Mouse (Mus musculus): ENCODE results near the gene Cd200r1.

The Cd200r1 gene

GRCm38 (mm10) chr16:44765555-44766319 lies at the start of gene Cd200r1:
Cd200r1 (plus strand) TSS chr16:44765736.
- DNase-seq, result no peak

DNA sequence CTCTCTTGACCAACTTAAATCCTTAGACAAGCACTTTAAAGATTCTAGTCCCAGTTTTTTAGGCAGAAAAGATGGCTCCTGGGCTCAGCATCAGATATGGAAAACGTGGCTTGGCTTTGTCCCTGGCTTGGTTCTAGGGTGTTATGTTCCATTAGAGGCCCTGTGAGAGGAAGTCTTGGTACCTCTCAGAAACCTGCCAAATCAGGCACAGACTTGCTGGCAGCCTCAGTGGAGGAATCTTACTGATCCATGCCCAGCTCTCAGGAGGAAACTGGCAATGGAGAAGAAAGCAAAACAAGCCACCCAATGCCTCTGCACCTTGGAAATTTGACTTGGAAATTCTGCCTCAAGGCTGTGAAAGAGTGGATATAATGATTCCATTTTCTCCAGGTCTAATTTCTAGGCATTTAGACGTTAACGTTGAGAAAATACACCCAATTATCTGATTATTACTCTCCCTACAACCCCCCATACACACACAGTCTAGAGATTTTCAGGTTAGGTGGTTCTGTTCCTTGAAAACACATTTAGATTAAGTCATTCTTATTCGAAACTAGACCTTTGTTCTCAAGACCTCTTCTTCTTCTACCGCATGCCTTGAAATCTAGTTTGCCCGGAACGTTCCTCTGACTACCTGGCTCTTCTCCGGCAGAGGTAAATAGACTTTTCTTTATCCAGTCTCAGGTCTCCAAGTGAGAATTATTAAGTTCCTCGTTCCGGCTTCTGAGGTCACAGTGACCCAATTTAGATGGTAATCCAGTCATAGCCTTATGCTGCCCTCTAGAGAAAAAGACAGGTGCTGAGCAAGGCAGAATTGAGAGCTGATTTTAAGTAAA lies 49.0 kb upstream of the Cd200r1 start:
- DNase-seq, result peak; percentile 33

DNA sequence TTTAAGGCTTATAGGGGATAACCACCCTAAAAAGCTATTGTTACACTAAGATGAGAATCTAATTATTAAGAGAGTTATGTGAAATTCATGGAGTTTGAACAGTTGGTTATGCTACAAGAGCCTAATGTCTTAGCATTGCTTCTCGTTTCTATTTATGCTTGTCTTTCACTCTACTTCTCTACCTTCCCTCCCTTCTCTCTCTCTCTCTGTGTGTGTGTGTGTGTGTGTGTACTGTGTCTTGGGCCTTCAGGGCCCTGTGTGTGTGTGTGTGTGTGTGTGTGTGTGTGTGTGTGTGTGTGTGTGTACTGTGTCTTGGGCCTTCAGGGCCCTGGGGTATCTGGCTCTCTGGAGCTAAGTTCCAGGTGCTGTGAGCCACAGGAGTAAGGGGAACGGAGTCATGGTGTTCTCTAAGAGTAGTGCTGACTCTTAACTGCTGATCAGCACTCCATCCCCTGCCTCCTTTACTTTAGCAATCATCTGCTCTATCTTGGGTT lies 48.3 kb upstream of the Cd200r1 start:
- DNase-seq, result no peak

- DNase-seq, result no peak
Observed at GRCm38 (mm10) chr16:44717838-44718237, 47.7 kb upstream of the Cd200r1 start.

- no peak for DNase-seq
Observed at GRCm38 (mm10) chr16:44719349-44719748, 46.2 kb upstream of the Cd200r1 start.

- DNase-seq, result no peak
Observed at GRCm38 (mm10) chr16:44720518-44720917, 45.0 kb upstream of the Cd200r1 start.

DNA sequence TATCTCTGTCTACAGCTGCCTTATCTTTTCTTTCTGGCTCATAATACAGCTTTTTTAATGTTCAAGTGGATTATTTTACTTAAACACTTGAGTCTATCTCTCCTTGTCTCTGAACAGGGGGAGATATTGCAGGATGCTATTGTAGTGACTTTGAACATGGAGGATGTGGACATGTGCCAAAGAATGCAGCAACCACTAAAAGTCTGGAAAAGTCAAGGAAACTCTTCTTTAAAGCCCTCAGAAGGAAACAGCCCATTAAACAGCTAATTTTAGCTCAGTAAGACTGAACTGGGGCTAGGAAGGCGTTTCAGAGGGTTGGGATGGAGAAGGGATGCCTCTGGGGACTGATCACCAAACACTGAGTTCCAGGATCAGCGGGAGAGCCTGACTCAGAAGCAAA lies 42.9 kb upstream of the Cd200r1 start:
- DNase-seq, result no peak

DNA sequence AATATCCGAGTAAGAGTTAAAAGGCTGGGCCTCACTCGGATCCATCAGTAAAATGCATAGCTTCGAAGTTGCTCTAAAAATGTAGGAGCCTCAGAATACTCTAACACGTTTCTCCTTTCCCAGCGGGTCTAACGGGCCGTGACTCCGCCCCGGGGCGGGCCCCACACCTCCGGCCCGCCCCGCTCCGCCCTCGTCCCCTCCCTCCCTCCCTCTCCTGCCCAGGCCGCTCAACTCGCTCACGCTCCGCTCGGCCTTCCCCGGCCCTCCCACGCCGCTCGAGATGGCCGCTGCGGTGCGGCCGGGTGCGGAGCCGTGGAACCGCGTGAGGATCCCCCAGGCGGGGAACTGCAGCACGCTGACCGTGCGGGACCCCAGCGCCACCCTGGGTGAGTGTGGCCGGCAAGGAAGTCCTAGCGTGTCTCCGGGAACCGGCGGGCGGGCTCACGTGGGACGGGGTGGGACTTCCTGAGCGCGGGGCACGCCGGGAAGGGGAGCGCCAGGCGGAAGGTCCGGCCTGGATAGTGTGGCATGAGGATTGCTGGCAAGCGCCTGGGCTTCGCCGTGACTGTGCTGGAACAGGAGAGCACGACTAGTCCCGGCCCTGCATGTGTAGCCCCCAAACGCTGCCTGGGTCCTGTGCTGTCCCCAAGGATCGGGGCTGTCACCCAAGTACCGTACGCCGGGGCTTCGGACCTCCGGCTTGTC lies 41.3 kb upstream of the Cd200r1 start, which contains the start of gene Nepro:
Gene Nepro (plus strand): TSS at position 219 of the 705 bp plus-strand sequence.
- DNase-seq, result peak; percentile 99

GRCm38 (mm10) chr16:44724847-44725246 lies 40.7 kb upstream of the Cd200r1 start:
- DNase-seq, result no peak

DNA sequence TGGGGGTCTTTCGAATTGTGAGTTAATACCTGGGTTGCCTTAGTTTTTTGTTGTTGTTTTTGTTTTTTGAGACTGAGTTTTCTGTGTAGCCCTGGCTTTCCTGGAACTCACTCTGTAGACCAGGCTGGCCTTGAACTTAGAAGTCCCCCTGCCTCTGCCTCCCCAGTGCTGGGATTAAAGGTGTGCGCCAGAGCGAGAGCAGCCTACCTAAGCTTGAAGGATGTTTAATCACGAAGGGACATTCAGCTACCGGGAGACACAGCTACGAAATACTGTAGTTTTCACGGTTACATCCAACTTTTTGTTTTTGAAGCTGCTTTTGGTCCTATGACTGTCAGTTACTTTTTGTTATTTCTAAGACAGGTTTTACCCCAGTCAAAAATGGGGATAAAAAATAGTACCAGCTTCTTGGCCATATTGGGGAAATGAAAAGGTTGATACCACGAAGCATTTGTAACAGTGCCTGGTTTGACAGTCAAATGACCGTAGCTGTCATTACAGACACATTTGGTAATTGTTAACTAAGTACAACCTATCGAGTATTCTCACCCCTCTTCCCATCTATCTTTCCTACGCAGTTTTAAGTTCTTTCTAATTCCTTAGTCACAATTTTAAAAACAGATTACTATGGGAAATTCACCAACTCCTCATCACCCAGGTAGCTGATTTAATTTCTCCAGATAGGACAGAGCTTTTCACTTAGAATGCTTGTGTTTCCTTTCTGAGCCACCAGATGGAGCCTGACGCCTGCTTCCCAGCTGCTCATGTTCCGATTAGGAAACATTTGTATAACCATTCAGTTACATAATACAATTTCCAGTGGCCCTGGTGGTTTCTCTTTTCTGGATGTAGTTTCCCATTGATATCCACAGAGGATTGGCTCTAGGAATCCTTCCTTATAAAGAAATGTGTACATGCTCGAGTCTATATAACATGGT lies 40.0 kb upstream of the Cd200r1 start:
- peak; percentile 67 for DNase-seq

DNA sequence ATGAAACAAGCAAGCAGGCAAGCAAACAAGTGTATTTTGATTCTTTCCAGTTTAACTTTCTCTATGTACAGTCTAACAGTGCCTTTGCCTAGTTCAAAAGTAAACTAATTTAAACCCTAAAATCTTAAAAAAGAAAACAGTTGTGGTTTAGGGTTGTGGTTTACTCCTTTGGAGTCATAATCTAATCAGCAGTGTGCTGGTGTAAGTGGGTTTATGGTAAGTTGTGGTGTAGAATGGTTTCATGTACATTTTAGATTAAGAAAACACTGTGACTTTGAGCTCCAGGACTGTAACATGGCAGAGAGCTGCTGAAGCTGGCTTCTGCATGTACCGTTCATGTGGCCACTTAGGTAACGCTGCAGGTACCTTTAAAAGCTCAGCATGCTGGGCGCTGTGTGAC lies 38.0 kb upstream of the Cd200r1 start:
- no peak for DNase-seq

- DNase-seq, result no peak
Observed at GRCm38 (mm10) chr16:44734059-44734458, 31.5 kb upstream of the Cd200r1 start.

- DNase-seq, result no peak
Observed at GRCm38 (mm10) chr16:44735676-44736075, 29.9 kb upstream of the Cd200r1 start.

GRCm38 (mm10) chr16:44736118-44736517 lies 29.4 kb upstream of the Cd200r1 start:
- no peak for DNase-seq

DNA sequence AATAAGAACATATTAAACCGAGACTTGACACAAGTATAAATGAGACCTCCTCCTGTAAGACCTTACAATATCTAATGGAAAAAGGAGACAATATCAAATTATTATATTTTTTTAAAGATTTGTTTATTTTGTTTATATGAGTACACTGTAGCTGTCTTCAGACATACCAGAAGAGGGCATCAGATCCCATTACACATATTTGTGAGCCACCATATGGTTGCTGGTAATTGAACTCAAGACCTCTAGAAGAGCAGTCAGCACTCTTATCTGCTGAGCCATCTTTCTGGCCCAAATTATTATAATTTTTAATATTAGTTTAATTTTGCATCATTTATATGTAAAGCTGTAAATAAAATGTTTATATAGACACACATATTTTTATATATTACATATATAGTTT lies 22.8 kb upstream of the Cd200r1 start:
- no peak for DNase-seq

DNA sequence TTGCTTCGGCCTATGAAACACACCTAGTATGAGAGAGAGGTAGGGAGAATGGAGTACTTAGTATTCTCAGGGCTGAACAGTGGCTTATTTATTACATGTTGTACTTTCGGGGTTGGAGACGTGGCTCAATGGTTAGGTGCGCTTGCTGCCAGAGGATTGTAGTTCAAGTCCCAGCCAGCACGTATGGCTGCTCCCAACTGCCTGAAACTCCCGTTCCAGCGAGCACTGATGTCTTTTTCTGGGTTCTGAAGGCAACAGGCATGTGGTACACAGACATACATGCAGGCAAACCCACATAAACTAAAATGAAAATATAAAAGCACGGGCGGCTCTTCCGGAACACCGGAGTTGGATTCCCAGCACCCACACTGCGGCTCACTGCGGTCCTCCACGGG lies 20.1 kb upstream of the Cd200r1 start:
- no peak for DNase-seq

DNA sequence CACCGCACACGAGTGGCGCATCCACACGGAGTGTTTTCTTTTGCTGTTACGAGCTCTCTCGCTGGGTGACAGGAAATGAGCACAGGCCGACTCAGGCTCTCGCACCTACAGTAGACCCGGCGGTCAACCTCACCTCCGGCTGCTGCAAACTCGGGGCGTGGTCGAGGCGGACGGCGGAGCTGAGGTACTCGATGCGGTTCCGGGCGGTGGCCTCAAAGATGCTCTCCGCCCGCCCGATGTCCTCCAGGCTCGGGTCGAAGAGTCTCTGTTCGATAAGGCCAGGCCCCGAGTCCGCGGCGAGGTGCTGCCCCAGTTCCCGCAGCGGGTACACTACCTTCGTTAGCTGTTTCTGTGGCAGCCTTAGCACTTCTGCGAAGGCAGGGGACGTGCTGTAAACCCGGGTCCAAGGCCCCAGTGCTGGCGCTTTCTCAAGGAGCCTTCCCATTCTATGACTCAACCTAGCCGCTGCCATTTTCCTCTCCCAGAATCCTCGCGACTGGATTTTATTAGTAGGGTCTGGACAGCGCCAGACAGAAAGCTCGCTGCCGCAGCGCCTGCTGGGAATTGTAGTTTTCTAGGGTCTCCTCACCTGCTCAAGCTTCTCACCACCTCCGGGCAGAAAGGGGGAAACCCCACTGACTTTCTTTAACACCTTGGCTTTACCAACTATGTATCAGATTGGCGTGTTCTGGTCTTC lies 19.5 kb upstream of the Cd200r1 start, which contains the start of gene Gtpbp8:
Gene Gtpbp8 (minus strand): TSS at position 498 of the 697 bp plus-strand sequence.
- DNase-seq, result peak; percentile 89

DNA sequence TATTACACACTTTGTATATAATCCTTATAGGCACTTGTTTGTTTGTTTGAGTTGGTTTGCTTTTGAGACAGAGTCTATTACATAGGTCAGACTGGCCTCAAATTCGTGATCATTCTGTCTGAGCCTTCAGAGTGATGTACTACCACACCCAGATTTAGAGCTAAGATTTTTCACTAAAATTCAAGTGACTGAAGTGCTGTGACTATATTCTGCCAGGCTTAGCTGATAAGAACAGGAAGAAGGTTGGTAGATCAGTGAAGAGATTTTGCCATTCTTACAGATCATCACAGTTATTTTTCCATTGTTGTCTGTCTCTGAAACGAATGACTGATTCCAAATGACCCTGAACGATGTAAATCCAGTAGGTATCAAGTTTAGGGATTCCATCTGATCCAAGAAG lies 17.5 kb upstream of the Cd200r1 start:
- no peak for DNase-seq

DNA sequence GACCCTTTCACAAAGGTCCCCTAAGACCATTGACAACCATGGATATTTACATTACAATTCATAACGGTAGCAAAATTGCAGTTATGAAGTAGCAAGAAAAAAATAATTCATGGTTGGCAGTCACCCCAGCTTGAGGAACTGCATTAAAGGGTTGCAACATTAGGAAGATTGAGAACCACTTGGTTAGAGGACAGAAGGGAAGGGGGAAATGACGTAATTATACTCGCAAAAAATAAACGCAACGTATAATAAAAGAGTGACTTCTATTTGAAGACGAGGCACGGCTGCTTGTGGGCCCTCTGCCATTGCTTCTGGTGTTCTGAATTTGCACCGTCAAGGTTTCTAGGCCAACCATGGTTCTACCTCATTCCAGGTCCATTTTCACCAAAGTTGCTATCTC lies 7.8 kb upstream of the Cd200r1 start:
- DNase-seq, result no peak

DNA sequence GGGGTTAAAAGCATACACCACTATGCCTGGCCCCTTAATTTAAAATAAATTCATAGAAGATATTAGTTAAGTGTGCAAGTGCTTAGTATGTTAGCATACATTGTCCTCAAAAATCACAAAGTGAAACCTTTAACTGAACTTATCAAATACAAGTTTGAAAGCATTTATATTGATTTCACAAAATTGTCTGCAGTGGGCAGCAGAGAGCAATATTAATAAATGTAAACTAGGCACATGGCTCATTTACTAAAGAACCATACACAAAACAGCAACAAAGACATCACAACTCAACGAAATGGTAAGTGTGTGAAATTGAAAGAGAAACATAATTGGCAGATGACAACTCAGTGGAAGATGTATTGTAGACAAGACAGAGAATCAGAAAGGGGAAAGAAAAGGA lies 3.7 kb upstream of the Cd200r1 start:
- DNase-seq, result no peak

DNA sequence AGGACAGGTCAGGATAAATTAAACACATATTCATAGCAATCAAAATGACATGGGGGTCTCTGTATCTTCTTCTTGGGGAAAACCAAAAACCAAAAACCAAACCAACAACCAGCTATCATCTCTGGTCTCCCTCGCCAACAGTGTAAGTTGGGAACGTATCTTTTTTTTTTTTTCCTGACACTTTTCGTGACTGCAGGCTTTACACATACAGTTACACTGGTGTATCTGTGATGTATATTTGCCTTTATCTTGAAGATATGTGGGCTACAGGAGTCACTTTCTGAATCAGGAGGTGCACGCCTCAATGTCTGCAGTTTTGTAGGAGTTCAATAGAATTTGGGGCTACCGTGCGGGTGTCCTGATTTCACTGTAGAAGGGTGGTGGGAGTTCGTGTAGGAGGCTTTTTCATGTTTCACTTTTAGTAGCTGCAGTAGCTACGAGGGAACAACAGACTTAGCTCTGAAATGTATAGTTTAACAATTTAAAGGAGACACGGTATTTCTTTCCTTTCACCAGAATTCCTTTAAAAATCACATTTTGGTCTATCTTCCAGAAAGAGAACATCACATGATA lies 870 bp downstream of the Cd200r1 start:
- no peak for DNase-seq

Data from kidney, adult 18-20 months (tissue).